Mouse (Mus musculus) kidney, adult 8-10 months (tissue): ENCODE measurements around the gene Armc8.
"Not testable (repeated sequence)": the region's sequence is repeated elsewhere in the genome, so short reads cannot be mapped to it uniquely, and the experiment has no call there.

ENCODE experiments used
- DNase-seq, 2 experiments: peaks; one replicate each; pipeline ENCODE4 v3.0.0; 2022

The Armc8 gene

GRCm38 (mm10) chr9:99568347-99569070 lies at the start of gene Armc8:
Gene Armc8, minus strand, starts transcription at chr9:99568899.
- DNase-seq, result peak; percentile 93

- DNase-seq, result peak in 1 of 2 experiments; percentile 27
Observed at GRCm38 (mm10) chr9:99612202-99612601, 43.5 kb upstream of the Armc8 start, which contains the start of gene A4gnt. Gene A4gnt, plus strand, starts transcription at chr9:99612502.

GRCm38 (mm10) chr9:99603566-99603965 lies 34.9 kb upstream of the Armc8 start:
- no peak for DNase-seq

GRCm38 (mm10) chr9:99599127-99599526 lies 30.4 kb upstream of the Armc8 start:
- not testable (repeated sequence) for DNase-seq

GRCm38 (mm10) chr9:99591144-99591543 lies 22.4 kb upstream of the Armc8 start:
- no peak for DNase-seq

GRCm38 (mm10) chr9:99587505-99588202 lies 19.0 kb upstream of the Armc8 start:
- peak; percentile 38 to 58 for DNase-seq

- DNase-seq, result peak; percentile 24 to 42
Observed at GRCm38 (mm10) chr9:99580655-99581054, 12.0 kb upstream of the Armc8 start.

- DNase-seq, result peak; percentile 91 to 94
Observed at GRCm38 (mm10) chr9:99575677-99576480, 7.2 kb upstream of the Armc8 start, which contains the start of gene Dbr1. Gene Dbr1, plus strand, starts transcription at chr9:99575799.

GRCm38 (mm10) chr9:99569071-99569397 lies 335 bp upstream of the Armc8 start:
- DNase-seq, result no peak

GRCm38 (mm10) chr9:99568023-99568346 lies 714 bp downstream of the Armc8 start:
- DNase-seq, result no peak

- DNase-seq, result peak; percentile 53 to 74
Observed at GRCm38 (mm10) chr9:99563714-99564113, 5.0 kb downstream of the Armc8 start.

- no peak for DNase-seq
Observed at GRCm38 (mm10) chr9:99560389-99560788, 8.3 kb downstream of the Armc8 start.

GRCm38 (mm10) chr9:99559557-99559904 lies 9.2 kb downstream of the Armc8 start:
- DNase-seq, result no peak

GRCm38 (mm10) chr9:99558824-99559556 lies 9.7 kb downstream of the Armc8 start:
- no peak for DNase-seq

- DNase-seq, result no peak
Observed at GRCm38 (mm10) chr9:99557580-99558300, 11.0 kb downstream of the Armc8 start.

GRCm38 (mm10) chr9:99555253-99555652 lies 13.4 kb downstream of the Armc8 start:
- DNase-seq, result no peak

- DNase-seq, result no peak
Observed at GRCm38 (mm10) chr9:99554052-99554451, 14.6 kb downstream of the Armc8 start.

- DNase-seq, result no peak
Observed at GRCm38 (mm10) chr9:99553049-99553448, 15.7 kb downstream of the Armc8 start.

GRCm38 (mm10) chr9:99552068-99552467 lies 16.6 kb downstream of the Armc8 start:
- DNase-seq, result no peak

- DNase-seq, result no peak
Observed at GRCm38 (mm10) chr9:99546259-99546658, 22.4 kb downstream of the Armc8 start.

GRCm38 (mm10) chr9:99531865-99532264 lies 36.8 kb downstream of the Armc8 start:
- DNase-seq, result no peak

GRCm38 (mm10) chr9:99505875-99506274 lies 62.8 kb downstream of the Armc8 start:
- no peak for DNase-seq
